Mouse (Mus musculus) neural tube, embryonic 11.5 days (tissue): ENCODE results near the gene Golm1. TPM values are rescaled to one million over a fixed set of nuclear protein-coding genes. Genes with fewer than 3 reads are reported as not detected.
A peak's percentile ranks its signal among the peaks of the same experiment; 100 is the strongest.

ENCODE experiments used
- ATAC-seq: fragments of 200-750 bp; cut with Nextera tagmentation; 2 replicates; pipeline ENCODE4 v1.8.0; 2017; ENCODE audit warnings: moderate number of reproducible peaks, mild to moderate bottlenecking, moderate TSS enrichment, moderate library complexity; ENCODE audit not compliant: insufficient read depth, low FRiP score, low TSS enrichment
- DNase-seq: peaks from one replicate; pipeline ENCODE4 v3.0.0-alpha.2; 2015; ENCODE audit warnings: low spot score
- H3K27ac ChIP-seq: fragments of 300-500 bp; sonication (generic); 2 replicates; pipeline ENCODE4 v1.5.1; 2014; ENCODE audit warnings: low read depth, mild to moderate bottlenecking, low read length
- H3K27me3 ChIP-seq: fragments of 300-500 bp; sonication (generic); 2 replicates; pipeline ENCODE4 v1.6.1; 2014; ENCODE audit warnings: mild to moderate bottlenecking, low read length, mixed read lengths; ENCODE audit not compliant: control insufficient read depth, insufficient read depth
- H3K36me3 ChIP-seq: fragments of 300-500 bp; sonication (generic); 2 replicates; pipeline ENCODE4 v1.6.1; 2014; ENCODE audit warnings: mild to moderate bottlenecking, low read length, moderate library complexity, mixed read lengths; ENCODE audit not compliant: control insufficient read depth, insufficient read depth
- H3K4me1 ChIP-seq: fragments of 300-500 bp; sonication (generic); 2 replicates; pipeline ENCODE4 v1.6.1; 2014; ENCODE audit warnings: low read length, mixed read lengths; ENCODE audit not compliant: control insufficient read depth, insufficient read depth
- H3K4me2 ChIP-seq: fragments of 300-500 bp; sonication (generic); 2 replicates; pipeline ENCODE4 v1.6.1; 2014; ENCODE audit warnings: low read depth, mild to moderate bottlenecking, moderate library complexity
- H3K4me3 ChIP-seq: fragments of 300-500 bp; sonication (generic); 2 replicates; pipeline ENCODE4 v1.5.1; 2014; ENCODE audit warnings: low read depth, low read length
- H3K9ac ChIP-seq: fragments of 300-500 bp; sonication (generic); 2 replicates; pipeline ENCODE4 v1.6.1; 2014; ENCODE audit warnings: mild to moderate bottlenecking, low read length
- H3K9me3 ChIP-seq: fragments of 300-500 bp; sonication (generic); 2 replicates; pipeline ENCODE4 v1.6.1; 2016; ENCODE audit warnings: low read length; ENCODE audit not compliant: control insufficient read depth
- WGBS: fragments of 180-500 bp; shearing (Covaris S2); extraction: QIAGEN DNeasy Blood & Tissue Kit; methylation state at CpG from one replicate; pipeline ENCODE4 v1.1.7; 2014; 5-methylcytosine and 5-hydroxymethylcytosine counted together
- polyA plus RNA-seq: library from polyadenylated mRNA; unstranded; fragments of >200 nt; fragmentation: Nextera tagmentation; extraction: Ambion mirVana; gene quantifications from 2 replicates; pipeline ENCODE4 v1.2.1, GENCODE M21; 2014

Gene Golm1
- polyA plus RNA-seq, 1 experiment from 2014 or later = 142 TPM

GRCm38 (mm10) chr13:59657781-59658180 is 17.8 kb downstream of the Golm1 start:
- Histone ChIP-seq H3K36me3 (peaks cover 9% of the 10 kb centered on the region), H3K27ac (peak overlapping the region; percentile 85), H3K4me1 (peaks cover 23% of the 10 kb centered on the region), H3K4me2 (no peak overlapping the region), H3K9ac (no peak overlapping the region), H3K4me3 (no peak overlapping the region), H3K27me3 (no peaks in the 10 kb centered on the region), H3K9me3 (no peaks in the 10 kb centered on the region)
- WGBS = 84% methylated on average over 5 of the region's 5 CpGs
- ATAC-seq = no peak
- DNase-seq = no peak

- DNase-seq = peak; percentile 52
- Histone ChIP-seq H3K4me2 (no peak overlapping the region), H3K36me3 (peaks cover 4% of the 10 kb centered on the region; the same call in 1 of the 2 replicates), H3K27ac (peak overlapping the region; percentile 85), H3K9me3 (no peaks in the 10 kb centered on the region), H3K4me3 (no peak overlapping the region), H3K9ac (peak overlapping the region; percentile 5; the same call in 1 of the 2 replicates), H3K27me3 (no peaks in the 10 kb centered on the region), H3K4me1 (peaks cover 27% of the 10 kb centered on the region)
- peak; percentile 66 for ATAC-seq
- 35% methylated on average over 4 of the region's 4 CpGs for WGBS
These were observed 18.6 kb downstream of the Golm1 start for GRCm38 (mm10) chr13:59656975-59657388.

- 70% methylated on average over 10 of the region's 10 CpGs for WGBS
- Histone ChIP-seq H3K4me3 (no peak overlapping the region), H3K4me2 (no peak overlapping the region), H3K27ac (peak overlapping the region; percentile 85), H3K4me1 (peaks cover 27% of the 10 kb centered on the region), H3K9ac (peak overlapping the region; percentile 5; the same call in 1 of the 2 replicates), H3K9me3 (no peaks in the 10 kb centered on the region), H3K27me3 (no peaks in the 10 kb centered on the region), H3K36me3 (peaks cover 3% of the 10 kb centered on the region; the same call in 1 of the 2 replicates)
- ATAC-seq (no peak), DNase-seq (no peak)
These were observed 19.2 kb downstream of the Golm1 start for GRCm38 (mm10) chr13:59656316-59656832.

GRCm38 (mm10) chr13:59655718-59656315 is 19.8 kb downstream of the Golm1 start:
- peaks cover 27% of the 10 kb centered on the region for H3K4me1 ChIP-seq

GRCm38 (mm10) chr13:59654465-59654864 is 21.1 kb downstream of the Golm1 start:
- H3K4me1 ChIP-seq = peaks cover 27% of the 10 kb centered on the region
- WGBS = 85% methylated on average over 5 of the region's 5 CpGs
- no peak overlapping the region for H3K9ac ChIP-seq

More at GRCm38 (mm10) chr13:59655718-59656315, 19.8 kb downstream of the Golm1 start:
- WGBS = 92% methylated on average over 15 of the region's 15 CpGs
- Histone ChIP-seq H3K9ac (no peak overlapping the region), H3K36me3 (peaks cover 3% of the 10 kb centered on the region; the same call in 1 of the 2 replicates), H3K9me3 (no peaks in the 10 kb centered on the region), H3K4me2 (no peak overlapping the region), H3K27me3 (no peaks in the 10 kb centered on the region), H3K4me3 (no peak overlapping the region), H3K27ac (no peak overlapping the region)
- DNase-seq (no peak), ATAC-seq (no peak)

GRCm38 (mm10) chr13:59653136-59653535 is 22.5 kb downstream of the Golm1 start:
- Histone ChIP-seq H3K9ac (no peak overlapping the region), H3K4me1 (peaks cover 27% of the 10 kb centered on the region), H3K4me3 (no peak overlapping the region), H3K9me3 (no peaks in the 10 kb centered on the region), H3K4me2 (no peak overlapping the region), H3K27me3 (no peaks in the 10 kb centered on the region), H3K36me3 (peaks cover 5% of the 10 kb centered on the region; the same call in 1 of the 2 replicates), H3K27ac (peak overlapping the region; percentile 67)
- no peak for ATAC-seq
- no peak for DNase-seq
- WGBS = 70% methylated on average over 3 of the region's 3 CpGs

More at GRCm38 (mm10) chr13:59654465-59654864, 21.1 kb downstream of the Golm1 start:
- no peaks in the 10 kb centered on the region for H3K9me3 ChIP-seq
- no peak for DNase-seq
- peaks cover 3% of the 10 kb centered on the region; the same call in 1 of the 2 replicates for H3K36me3 ChIP-seq
- H3K4me3 ChIP-seq = no peak overlapping the region
- ATAC-seq = no peak
- no peak overlapping the region for H3K4me2 ChIP-seq
- no peaks in the 10 kb centered on the region for H3K27me3 ChIP-seq
- H3K27ac ChIP-seq = no peak overlapping the region

- Histone ChIP-seq H3K4me3 (no peak overlapping the region), H3K4me2 (no peak overlapping the region), H3K27me3 (no peaks in the 10 kb centered on the region), H3K4me1 (peaks cover 25% of the 10 kb centered on the region), H3K9me3 (no peaks in the 10 kb centered on the region), H3K9ac (no peak overlapping the region), H3K27ac (peak overlapping the region; percentile 67; the same call in 1 of the 2 replicates), H3K36me3 (peaks cover 9% of the 10 kb centered on the region; the same call in 1 of the 2 replicates)
- peak; percentile 34 for DNase-seq
- 56% methylated on average over 5 of the region's 5 CpGs for WGBS
- no peak for ATAC-seq
These were observed 23.0 kb downstream of the Golm1 start for GRCm38 (mm10) chr13:59652651-59653050.

GRCm38 (mm10) chr13:59649781-59650180 is 25.8 kb downstream of the Golm1 start:
- Histone ChIP-seq H3K9ac (no peak overlapping the region), H3K27me3 (no peaks in the 10 kb centered on the region), H3K4me3 (no peak overlapping the region), H3K36me3 (peaks cover 11% of the 10 kb centered on the region; the same call in 1 of the 2 replicates), H3K9me3 (no peaks in the 10 kb centered on the region), H3K27ac (no peak overlapping the region), H3K4me2 (no peak overlapping the region), H3K4me1 (peaks cover 17% of the 10 kb centered on the region)
- DNase-seq = no peak
- 79% methylated on average over 5 of the region's 5 CpGs for WGBS
- no peak for ATAC-seq

GRCm38 (mm10) chr13:59648598-59648997 is 27.0 kb downstream of the Golm1 start:
- no peak overlapping the region for H3K4me3 ChIP-seq
- H3K27me3 ChIP-seq = no peaks in the 10 kb centered on the region
- WGBS = 89% methylated on average over 6 of the region's 6 CpGs
- H3K27ac ChIP-seq = no peak overlapping the region
- ATAC-seq (no peak), DNase-seq (no peak)
- H3K36me3 ChIP-seq = 0 out of 2 replicates have a peak, but pooled peaks cover 9% of the 10 kb centered on the region
- H3K4me2 ChIP-seq = no peak overlapping the region
- H3K9me3 ChIP-seq = no peaks in the 10 kb centered on the region
- no peak overlapping the region for H3K9ac ChIP-seq
- peaks cover 12% of the 10 kb centered on the region for H3K4me1 ChIP-seq
